Mouse (Mus musculus) kidney, postnatal 25 days (tissue): Measurements from ENCODE around the gene Pkn1.

ENCODE experiments used
- DNase-seq, 2 experiments: peaks; one replicate each; pipeline ENCODE4 v3.0.0; 2021; ENCODE audit warnings: mixed read lengths in 2 of 2

Pkn1 gene

DNA sequence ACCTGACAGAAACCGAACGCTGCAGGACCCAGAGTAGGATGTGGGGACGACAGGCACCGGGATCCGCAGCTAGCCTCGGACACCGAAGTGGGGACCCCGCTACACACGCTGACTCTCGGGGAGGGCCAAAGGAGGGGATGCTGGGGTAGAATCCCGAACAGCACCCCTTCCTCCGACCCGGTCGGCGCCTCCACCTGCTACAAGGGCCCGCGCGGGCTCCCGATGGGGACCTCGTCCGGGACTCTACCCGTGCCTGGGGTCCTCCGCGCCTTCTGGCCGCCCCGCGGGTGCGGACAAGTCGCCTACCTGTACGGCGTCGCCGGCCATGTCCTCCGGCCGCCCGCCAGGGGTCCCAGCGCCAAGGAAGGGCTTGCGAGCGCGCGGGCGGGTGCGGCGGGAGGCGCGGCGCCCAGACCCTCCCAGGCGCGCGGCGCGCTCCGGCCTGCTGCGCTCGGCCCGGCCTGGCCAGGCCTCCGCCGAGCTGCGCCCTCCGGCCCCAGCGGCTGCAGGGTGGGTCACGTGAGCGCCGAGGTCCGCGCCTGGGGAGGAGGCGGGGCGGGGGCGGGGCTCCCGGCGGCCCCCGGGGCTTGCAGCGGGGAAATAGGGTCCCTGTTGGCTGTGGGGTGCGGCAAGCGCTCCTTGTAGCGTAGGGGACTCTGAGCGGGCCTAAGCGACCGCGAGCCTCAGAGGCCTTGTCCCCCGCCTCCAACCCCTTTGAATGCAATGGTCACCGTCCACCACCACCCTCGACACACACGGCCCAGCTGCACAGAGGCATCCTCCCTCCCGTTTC, at the start of gene Pkn1:
Gene Pkn1, minus strand, starts transcription at position 519 of the 793 bp plus-strand sequence.
- peak; percentile 82 to 94 for DNase-seq

- DNase-seq: no peak
These were observed 49.7 kb upstream of the Pkn1 start for GRCm38 (mm10) chr8:83748708-83749107.

DNA sequence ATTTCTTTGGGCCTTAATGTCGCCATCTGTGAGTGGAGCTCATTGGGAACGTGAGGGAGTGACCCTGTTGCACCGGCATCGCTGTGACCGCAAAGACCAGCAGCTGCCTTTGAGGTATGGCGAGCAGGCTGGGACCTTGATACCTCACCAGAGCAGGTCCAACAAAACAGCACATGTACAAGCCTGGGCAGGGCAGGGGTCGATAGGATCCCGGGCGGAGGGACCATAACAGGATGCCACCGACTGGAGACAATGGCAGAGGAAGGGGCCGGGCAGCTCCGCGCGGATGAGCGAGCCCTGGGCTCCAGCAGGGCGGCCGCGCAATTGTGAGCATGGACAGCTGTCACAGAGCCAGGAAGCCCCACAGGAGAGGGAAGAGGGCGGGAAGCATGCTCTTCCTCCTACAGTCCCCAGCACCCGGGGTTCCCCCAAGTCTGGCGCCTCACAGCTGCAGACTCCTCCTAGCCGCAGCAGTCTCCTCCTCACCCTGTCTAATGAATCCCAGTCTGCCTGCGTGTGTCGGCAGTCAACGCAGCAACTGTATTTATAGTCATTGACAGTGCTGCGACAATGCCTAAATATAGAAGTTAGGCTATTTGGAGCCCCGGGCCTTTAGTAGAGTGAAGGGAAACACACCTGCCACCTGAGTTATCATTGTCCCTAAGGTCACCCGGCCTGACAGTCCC, 48.8 kb upstream of the Pkn1 start:
- DNase-seq: peak; percentile 78 to 89

DNA sequence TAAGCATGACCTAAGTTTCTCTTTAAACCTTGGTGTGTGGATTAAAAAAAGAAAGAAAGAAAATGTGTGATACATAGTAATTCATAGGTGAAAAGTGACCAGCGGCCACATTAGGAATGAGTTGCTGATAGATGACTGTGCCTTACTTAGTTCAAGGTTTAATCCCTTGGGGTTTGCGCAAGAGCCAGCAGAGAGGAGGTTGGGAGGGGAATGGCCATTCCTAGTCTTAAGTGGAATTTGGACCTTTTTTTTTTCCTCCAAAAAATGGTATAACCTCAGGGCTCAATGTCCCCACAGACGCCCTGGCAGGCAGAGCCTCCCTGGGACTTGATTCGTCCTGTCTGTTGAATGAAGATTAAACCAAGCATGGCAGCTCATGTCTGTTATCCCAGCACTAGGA, 45.1 kb upstream of the Pkn1 start:
- peak; percentile 14 to 51 for DNase-seq

GRCm38 (mm10) chr8:83742968-83743367, 44.0 kb upstream of the Pkn1 start:
- DNase-seq: no peak

- peak in 1 of 2 experiments; percentile 14 for DNase-seq
These were observed 43.1 kb upstream of the Pkn1 start for GRCm38 (mm10) chr8:83741849-83742655.

DNA sequence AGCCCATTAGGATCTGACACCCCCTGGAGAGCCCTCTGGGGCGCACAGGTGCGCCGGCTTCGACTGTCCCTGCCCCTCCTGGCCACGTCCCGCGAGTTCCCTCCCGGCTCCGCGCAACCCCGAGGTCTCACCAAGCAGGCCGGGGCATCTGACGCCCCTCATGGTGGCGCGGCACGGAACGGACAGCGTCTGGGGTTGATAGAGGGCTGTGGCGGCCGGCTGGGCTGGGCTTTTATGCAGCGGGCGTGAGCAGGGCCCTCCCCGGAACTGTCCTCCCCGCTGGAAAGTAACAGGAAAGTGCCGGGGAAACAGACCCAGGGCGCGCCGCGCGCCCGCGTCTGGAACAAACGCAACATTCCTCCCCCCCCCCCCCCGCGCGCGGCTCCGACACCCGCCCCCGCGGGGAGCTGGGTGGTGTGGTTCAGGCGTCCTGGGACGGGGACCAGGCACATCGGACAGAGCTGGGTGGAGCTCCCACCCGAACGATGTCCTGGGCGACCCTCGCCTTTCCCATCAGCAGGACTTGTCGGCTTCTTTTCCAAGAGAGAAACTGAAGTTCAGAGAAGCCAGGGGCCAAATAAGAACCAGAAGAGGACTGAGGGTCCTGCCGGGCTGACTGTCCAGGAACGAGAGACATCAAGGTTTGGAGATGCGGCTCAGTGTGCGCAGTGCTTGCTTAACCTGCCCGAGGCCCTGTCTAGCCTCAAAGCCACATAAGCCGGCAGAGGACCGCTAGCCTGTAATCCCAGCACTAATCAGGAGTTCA, 42.2 kb upstream of the Pkn1 start, which contains the start of gene Adgre5:
Gene Adgre5, minus strand, starts transcription at position 351 of the 766 bp plus-strand sequence.
- DNase-seq: peak; percentile 82 to 89

GRCm38 (mm10) chr8:83740586-83740975, 41.6 kb upstream of the Pkn1 start:
- DNase-seq: no peak

- DNase-seq: no peak
These were observed 40.9 kb upstream of the Pkn1 start for GRCm38 (mm10) chr8:83739711-83740468.

DNA sequence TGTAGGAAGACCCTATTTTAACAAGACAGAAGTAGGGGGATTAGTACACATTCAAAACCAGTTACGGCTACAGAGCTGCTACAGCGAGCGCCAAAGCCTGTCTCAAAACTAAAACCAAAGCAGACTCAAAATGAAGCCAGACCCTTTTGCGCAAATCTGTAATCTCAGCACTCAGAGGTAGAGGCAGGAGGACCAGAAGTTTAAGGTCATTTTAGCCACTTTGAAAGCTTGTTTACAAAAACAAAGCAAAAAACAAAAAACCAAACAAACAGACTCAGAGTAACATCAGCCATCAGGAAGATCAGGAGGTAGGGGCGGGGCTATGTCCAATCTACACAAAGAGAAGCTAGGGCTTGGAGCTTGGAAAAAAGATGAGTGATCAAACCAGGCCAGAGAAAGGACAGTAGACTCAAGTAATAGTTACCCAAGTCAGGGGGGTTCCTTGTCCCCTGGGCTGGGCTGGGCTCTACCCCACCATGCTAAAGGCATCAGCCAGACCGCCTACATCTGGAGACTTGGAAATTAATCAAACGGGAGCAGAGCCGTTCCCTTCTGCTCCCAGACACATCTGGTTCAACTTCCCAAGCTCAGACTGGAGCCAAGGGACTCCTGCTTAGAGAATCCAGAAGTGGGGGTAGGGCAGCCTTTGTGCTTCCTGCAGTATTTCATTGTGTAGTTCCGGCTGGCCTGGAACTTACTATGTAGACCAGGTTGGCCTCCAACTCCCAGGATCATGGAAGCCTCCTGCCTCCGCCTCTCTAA, 40.2 kb upstream of the Pkn1 start:
- DNase-seq: peak; percentile 55 to 58

- DNase-seq: peak; percentile 77 to 85
These were observed 39.0 kb upstream of the Pkn1 start for GRCm38 (mm10) chr8:83737852-83738562.

GRCm38 (mm10) chr8:83737346-83737745, 38.4 kb upstream of the Pkn1 start:
- DNase-seq: no peak

DNA sequence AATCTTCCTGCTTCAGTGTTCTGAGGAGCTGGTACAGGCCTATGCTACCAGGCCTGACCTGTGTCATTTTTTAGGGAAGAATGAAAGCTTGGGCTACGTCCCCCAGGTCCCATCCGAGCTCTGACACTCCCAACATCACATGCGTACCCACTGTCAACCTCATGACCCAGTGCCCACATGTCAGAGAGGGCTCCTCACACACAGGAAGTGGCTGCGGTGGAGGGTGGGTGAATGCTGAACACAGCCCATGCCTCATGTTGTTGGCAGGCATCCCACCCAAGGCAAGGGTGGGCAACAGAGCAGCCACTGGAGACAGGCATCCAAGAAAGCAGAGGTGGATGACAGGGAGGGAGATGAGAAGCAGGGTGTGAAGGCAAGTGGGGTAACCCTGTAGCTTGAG, 37.7 kb upstream of the Pkn1 start:
- no peak for DNase-seq

GRCm38 (mm10) chr8:83732919-83733318, 33.9 kb upstream of the Pkn1 start:
- DNase-seq: no peak

DNA sequence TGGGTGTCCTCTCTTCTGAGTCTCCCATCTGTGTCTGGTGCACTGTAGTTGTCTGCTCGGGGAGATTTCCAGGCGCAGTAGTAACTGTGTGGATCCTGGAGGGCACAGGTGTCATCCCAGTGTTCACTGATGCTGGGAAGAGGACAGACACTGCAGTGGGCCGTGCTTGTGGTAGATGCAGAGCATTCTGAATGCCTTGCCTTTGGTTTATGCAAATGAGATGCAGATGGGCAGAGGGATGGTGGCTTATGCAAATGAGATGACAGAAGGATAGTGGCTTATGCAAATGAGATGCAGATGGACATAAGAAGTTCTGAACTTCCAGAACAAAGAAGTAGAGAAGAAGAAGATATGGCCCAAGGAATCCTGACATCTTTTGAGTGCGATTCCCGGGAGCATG, 32.9 kb upstream of the Pkn1 start:
- no peak for DNase-seq

DNA sequence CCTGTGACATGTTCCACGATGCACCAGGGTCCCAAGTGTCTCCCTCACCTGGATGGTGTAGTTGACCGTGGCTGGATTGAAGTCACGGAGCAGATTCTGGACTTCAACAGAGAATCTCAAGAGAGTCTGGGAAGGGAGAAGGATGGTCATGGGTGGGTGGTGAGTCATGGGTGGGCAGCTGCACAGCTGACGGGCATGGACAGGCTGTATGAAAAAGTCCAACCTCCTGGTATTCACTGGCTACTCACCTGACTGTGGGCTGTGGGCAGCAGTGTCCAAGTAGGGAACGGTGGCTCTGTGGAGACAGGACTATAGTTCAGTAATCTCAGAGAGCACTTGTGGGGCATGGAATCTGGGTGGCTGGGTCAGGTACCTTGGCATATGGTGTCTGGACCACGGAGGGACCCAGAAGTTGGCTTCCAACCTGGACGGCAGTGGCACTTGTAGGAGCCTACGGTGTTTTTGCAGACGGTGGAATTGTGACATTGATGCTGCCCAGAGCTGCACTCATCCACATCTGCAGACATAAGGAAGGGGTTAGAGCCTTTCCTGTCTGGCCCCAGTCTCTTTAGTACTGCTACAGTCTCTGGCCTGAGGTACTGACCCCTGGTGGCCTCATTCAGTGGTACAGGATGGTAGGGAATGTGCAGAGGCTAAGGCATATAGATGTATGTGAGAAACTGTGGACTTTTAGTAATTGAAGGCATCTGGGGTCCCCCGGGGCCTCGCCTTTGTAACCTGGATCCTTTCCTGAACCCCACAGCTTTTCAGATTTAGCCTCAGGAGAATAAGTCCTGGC, 30.2 kb upstream of the Pkn1 start:
- peak; percentile 59 to 60 for DNase-seq

DNA sequence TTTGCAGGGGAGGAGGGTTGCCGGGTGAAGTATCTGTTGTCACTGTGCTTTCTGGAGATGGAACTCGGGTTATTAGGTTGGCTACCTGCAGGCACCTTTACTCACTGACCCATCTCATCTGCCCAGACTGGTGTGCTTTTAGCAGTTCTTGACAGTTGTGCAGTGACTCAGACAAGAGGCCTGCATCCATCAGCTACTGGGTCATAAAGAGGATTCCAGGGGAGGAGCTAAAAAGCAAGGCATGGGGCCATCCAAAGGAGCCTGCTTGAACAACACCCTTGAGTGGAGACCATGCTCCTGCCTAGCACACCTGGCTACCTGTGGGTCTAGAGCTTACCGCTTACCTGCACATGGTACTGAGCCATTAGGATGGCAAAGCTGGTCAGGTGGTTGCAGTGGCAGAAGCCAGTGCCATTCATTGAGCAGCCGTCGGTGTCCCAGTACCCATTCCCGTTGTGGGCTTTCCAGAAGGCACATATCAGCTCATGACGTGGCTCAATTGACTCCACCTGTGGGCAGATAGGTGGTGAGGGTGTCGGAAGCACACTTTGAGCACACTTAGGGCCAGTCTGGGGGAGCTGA, 26.6 kb upstream of the Pkn1 start:
- no peak for DNase-seq

DNA sequence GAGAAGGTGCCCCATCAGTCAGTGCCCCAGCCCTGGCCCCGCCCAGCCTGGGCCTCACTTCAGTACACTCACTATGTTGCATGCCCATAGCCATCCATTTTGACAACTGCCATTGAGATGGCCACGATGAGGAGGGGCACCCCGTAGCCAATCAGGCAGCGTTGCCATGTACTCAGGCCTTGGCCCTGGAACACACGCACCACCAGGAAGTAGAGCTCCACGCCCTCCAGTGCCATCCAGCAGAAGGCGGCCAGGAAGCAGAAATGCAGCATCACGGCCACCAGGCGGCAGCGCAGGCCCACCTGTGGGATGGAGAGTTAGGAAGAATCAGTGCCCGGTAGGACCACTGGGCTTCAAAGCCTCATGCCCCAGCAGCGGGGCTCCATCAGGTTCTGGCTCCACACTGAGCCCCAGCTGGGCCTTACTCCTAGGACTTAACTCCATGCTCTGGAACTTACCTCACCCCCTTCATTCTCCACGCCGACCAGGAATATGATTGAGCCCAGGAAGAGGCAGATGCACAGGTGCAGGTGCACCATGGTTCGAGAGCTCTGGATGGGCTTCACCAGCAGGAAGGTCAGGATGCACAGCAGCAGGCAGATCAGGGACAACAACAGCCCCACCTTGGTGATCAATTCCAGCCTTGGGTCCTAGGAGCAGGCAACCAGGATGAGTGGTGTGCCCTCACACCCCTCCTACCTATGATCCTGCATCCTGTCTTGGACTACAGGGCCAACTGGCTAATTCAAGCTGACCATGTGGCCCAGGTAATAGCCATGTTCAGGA, 25.9 kb upstream of the Pkn1 start:
- DNase-seq: peak; percentile 83 to 87
